Mouse (Mus musculus) activated CD4-positive, CD25-positive, alpha-beta regulatory T cell, adult 9 weeks (primary cell): ENCODE results near the gene Lsm7. TPM values are rescaled to one million over a fixed set of nuclear protein-coding genes. Genes with fewer than 3 reads are reported as not detected.

ENCODE experiments used
- polyA plus RNA-seq: library from polyadenylated mRNA; unstranded; fragments of 100-300 nt; shearing (Covaris generic); gene quantifications from one replicate; pipeline ENCODE4 v1.2.1, GENCODE M21; 2017

Gene Lsm7
- polyA plus RNA-seq, result 190 TPM

DNA sequence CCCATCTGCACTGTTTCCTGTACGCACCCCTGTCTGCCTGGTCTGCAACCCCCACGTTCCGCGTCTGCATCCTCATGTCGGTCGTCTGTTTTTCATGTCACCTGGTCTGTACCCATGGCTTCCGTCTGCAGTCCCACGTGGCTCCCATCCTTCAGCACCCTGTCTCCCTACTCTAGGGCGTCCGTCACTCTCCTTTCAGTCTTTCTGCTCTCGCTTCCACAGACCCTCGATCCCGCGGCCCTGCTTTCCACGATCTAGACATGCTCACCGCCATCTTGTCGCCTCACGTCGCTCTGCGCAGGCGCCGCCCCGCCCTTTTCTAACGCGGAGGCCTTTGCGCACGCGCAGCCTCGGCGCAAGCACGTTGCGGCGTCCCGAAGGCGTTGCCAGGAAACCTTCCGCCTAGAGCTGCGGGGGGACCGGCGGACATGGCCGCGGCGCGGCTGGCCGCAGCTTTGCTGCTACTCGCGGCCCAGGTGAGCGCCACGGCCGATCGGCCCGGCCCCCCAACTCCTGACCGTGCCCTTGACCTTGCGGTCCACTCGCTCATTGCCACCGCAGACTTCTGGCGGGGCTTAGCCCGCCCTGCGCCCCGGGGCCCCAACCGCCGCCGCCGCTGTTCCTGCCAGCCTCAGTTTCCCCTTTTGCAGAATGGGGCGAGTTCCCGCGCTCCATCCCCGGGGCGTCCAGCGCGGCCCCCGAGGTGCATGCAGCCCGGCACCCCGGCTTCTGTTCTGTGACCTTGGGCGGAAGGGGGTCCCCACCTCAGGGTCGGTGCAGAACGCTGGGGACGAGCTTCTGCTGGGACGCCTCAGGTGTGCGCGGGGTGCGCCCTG is at the start of gene Lsm7, which contains the start of gene Sppl2b:
Gene Lsm7 (minus strand): TSS at position 297 of the 836 bp plus-strand sequence.
Gene Sppl2b (plus strand): TSS at position 363 of the 836 bp plus-strand sequence.

DNA sequence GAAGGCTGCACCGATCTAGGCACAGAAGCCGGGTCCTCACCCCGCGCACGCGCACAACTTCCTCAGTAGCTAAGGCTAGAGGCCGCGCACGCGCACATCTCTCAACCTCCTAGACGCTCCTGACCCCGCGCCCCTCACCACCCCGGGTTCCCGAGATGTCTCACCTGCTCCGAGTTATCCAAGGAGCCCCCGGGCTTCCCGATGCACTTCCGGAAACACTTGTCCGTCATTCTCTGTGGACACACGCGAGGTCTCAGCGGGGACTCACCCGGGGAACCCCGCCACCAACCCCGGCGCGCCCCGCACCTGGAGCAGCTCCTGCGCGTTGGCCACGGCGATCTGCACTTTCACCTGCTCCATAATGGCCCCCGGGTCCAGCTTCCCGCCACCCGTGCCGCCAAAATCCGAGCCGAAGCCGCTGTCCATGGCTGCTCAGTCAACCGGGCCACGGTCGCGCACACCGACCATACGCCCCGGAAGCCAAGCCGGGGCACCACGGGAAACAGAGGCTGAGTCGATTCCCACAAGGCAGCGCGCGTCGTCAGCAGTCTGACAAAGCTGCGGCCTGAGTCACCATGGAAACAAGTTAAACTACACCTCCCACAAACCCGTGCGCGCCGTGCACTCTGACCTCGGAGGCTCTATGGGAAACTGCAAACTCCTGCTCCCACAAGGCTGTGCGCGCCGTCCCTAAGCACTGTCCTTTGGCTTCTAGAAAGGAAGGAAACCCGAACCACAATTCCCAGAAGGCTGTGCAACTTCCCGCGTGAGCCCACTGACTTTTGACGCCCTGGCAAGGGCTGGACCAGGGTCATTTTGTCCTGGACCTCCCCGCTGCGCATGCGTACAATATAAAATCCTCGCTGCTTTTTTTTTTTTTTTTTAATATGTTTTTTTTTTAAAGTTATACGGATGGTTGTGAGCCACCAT is 45.6 kb upstream of the Lsm7 start, which contains the start of gene Timm13:
Gene Timm13 (minus strand): TSS at position 652 of the 930 bp plus-strand sequence.

DNA sequence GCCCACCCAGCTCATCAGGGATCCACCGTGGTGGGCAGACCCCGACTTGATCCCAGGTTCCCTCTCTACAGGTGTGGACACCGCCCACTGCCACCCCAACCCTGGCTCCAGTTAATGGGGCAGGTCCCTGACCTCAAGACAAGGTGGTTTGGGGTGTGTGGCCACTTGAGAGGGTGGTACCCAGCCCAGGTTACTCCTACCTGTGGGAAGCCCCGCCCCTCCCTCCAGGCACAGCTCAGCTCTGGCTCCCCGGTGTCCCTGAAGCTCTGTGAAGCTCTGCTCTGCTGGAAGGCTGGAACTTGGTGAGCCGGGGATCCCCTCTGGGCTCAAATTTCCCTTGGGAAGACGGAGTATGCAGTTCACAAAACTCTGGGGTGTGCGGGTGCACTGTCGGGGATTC is 16.6 kb upstream of the Lsm7 start, which contains the start of gene Tmprss9:
Gene Tmprss9 (plus strand): TSS at position 268 of the 400 bp plus-strand sequence.

DNA sequence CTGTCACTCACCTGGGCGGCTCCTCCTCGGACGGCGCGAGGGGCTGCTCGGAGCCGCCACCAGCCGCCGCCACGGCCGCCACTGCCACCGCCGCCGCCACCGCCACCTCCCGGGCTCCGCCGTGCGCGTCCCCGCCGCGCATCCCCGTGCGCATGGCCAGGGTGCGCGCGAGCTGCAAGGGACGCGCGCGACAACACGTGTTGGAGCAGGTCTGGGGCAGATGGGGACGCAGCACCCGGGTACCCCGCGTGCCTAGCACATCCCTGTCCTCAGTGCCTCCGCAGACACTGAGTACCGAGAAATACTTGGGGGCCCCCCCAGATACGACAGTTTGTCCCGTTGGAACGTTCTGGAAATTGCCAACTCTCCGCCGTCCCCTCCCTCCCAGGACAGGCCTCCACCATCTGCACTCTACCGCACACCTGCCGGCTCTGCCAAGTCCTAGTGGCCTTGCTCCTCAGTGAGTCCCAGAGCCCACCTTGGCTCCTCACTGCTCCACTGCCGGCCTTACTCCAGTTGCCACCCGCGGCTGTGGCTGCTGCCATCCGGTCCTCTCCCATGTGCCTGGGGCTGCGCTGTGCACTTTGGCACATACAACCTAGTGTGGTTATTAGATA is 11.0 kb downstream of the Lsm7 start, which contains the start of gene Lingo3:
Gene Lingo3 (minus strand): TSS at position 109 of the 617 bp plus-strand sequence.

DNA sequence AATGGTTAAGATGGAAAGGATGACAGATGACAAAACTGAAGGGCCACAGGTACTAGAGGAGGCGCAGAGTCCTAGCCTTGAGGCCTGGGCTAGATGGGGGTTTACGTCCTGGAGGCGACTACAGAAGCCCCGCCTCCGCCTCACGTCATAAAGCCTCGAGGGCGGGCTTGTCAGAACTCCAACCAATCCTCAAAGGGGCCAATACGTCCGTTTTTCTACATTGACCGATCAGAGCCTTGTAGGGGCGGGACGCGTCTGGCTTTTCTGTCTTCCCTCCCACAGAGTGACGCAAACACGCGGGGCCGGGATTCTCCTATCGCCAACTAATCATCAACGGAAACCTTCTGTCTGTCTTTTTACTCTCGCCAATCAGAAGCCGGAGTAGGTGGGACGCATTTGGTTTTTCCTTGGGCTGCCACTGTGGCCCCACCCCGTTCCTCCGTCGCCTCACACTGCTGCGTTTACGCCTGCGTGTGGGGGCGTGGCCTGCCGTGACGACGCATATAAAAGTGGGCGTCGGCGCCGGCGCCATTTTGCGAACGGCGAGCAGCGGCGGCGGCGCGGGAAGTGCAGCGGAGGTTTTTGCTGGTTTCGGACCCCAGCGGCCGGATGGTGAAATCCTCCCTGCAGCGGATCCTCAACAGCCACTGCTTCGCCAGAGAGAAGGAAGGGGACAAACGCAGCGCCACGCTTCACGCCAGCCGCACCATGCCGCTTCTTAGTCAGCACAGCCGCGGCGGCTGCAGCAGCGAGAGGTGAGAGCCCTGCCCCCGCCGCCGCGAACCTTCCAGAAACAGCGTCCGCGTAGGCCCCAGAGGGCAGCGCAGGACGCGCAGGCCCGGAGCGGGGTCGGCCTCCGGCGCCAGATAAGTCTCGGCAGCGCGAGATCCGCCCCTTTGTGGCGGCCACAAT is 28.6 kb downstream of the Lsm7 start, which contains the start of gene Oaz1:
Gene Oaz1 (plus strand): TSS at position 506 of the 912 bp plus-strand sequence.

DNA sequence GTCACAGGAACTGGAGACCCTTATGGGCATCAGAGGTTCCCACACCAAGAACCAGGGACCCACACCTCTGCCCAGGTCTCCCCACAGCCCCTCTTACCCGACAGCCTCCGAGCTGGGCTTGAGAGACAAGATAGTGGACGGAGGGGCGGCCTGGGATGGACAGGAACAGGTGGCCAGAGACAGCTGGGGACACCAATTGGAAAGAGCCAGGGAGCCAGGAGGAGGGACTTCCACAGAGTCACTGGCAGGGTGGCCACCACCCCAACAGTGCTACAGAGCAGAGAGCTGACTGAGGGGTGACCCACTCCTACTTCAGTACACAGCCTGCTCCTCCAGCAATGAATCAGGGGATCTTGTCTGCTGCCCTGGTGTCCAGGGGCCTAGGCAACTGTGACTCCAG is 41.6 kb downstream of the Lsm7 start, which contains the start of gene Jsrp1:
Gene Jsrp1 (minus strand): TSS at position 133 of the 400 bp plus-strand sequence.

DNA sequence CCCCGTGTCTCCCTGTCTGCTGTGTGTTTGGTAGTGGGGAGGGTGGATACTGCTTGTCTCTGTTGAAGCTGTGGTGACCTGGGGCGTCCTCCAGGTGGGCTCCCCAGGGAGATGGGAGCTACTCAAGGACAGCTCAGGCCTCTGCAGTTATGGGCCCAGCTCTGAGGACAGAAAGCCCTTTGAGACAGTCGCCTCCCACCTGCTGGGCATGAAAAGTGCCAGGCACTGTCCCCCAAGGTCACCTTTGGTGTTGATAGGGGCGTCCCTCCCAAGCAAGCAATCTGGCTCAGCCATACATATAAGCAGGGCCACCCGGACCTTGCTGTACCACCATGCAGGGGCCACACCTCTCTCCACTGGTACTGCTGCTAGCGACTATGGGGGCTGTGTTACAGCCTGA is 50.1 kb downstream of the Lsm7 start, which contains the start of gene Amh:
Gene Amh (plus strand): TSS at position 328 of the 400 bp plus-strand sequence.

Other genes starting within 250 kb of the Lsm7 start
- gene Gm49322, start 249.2 kb downstream of the Lsm7 start, polyA plus RNA-seq, result 12.7 TPM
- 8.2 TPM for gene Csnk1g2, start 232.4 kb downstream of the Lsm7 start, polyA plus RNA-seq
- 2.7 TPM for gene Btbd2, start 198.1 kb downstream of the Lsm7 start, polyA plus RNA-seq
- 19.0 TPM for gene Mknk2, start 177.1 kb downstream of the Lsm7 start, polyA plus RNA-seq
- 412 TPM for gene Mob3a, start 153.2 kb downstream of the Lsm7 start, polyA plus RNA-seq
- gene Izumo4, start 153.0 kb downstream of the Lsm7 start, polyA plus RNA-seq, result 148 TPM
- gene Ap3d1, start 112.9 kb downstream of the Lsm7 start, polyA plus RNA-seq, result 42.7 TPM
- 8.4 TPM for gene Dot1l, start 100.0 kb downstream of the Lsm7 start, polyA plus RNA-seq
- gene Sf3a2, start 57.0 kb downstream of the Lsm7 start, polyA plus RNA-seq, result 75.0 TPM
- 206 TPM for gene Plekhj1, start 56.6 kb downstream of the Lsm7 start, polyA plus RNA-seq
- not detected for gene Amh, start 50.0 kb downstream of the Lsm7 start, polyA plus RNA-seq
- gene Jsrp1, start 41.7 kb downstream of the Lsm7 start, polyA plus RNA-seq, result not detected
- 2,065 TPM for gene Oaz1, start 28.6 kb downstream of the Lsm7 start, polyA plus RNA-seq
- gene Lingo3, start 11.2 kb downstream of the Lsm7 start, polyA plus RNA-seq, result not detected
- gene Sppl2b, start 66 bp upstream of the Lsm7 start, polyA plus RNA-seq, result 41.4 TPM
- not detected for gene Tmprss9, start 16.6 kb upstream of the Lsm7 start, polyA plus RNA-seq
- gene Timm13, start 45.8 kb upstream of the Lsm7 start, polyA plus RNA-seq, result 242 TPM
- 16.4 TPM for gene Lmnb2, start 63.0 kb upstream of the Lsm7 start, polyA plus RNA-seq
- gene Gadd45b, start 74.9 kb upstream of the Lsm7 start, polyA plus RNA-seq, result 93.9 TPM
- gene Gng7, start 159.7 kb upstream of the Lsm7 start, polyA plus RNA-seq, result 0.09 TPM
- gene Diras1, start 170.5 kb upstream of the Lsm7 start, polyA plus RNA-seq, result not detected
- 15.1 TPM for gene Slc39a3, start 182.2 kb upstream of the Lsm7 start, polyA plus RNA-seq
- gene Sgta, start 205.0 kb upstream of the Lsm7 start, polyA plus RNA-seq, result 116 TPM
- gene Thop1, start 214.8 kb upstream of the Lsm7 start, polyA plus RNA-seq, result 13.1 TPM
- not detected for gene Creb3l3, start 243.7 kb upstream of the Lsm7 start, polyA plus RNA-seq